Mouse (Mus musculus) intestine, embryonic 14.5 days (tissue): ENCODE data around the gene Flt3. TPM values are rescaled to one million over a fixed set of nuclear protein-coding genes. Genes with fewer than 3 reads are reported as not detected.

Experiments
- ATAC-seq: fragments of 200-750 bp; cut with Nextera tagmentation; replicated peaks from 2 replicates; pipeline ENCODE4 v1.8.0; 2017; ENCODE audit warnings: low read depth, moderate number of reproducible peaks, moderate TSS enrichment, moderate library complexity; ENCODE audit not compliant: low FRiP score, low TSS enrichment
- DNase-seq: peaks from one replicate; pipeline ENCODE4 v3.0.0-alpha.2; 2018; ENCODE audit warnings: low spot score
- H3K27ac ChIP-seq: fragments of 300-500 bp; sonication (generic); 2 replicates; pipeline ENCODE4 v1.5.1; 2014; ENCODE audit warnings: low read depth, mild to moderate bottlenecking, control low read depth
- H3K27me3 ChIP-seq: fragments of 300-500 bp; sonication (generic); replicated peaks from 2 replicates; pipeline ENCODE4 v1.6.1; 2014; ENCODE audit warnings: low read length, control low read depth; ENCODE audit not compliant: control insufficient read depth, insufficient read depth
- H3K36me3 ChIP-seq: fragments of 300-500 bp; sonication (generic); 2 replicates; pipeline ENCODE4 v1.6.1; 2014; ENCODE audit warnings: low read length, control low read depth; ENCODE audit not compliant: control insufficient read depth, insufficient read depth
- H3K4me1 ChIP-seq: fragments of 300-500 bp; sonication (generic); replicated peaks from 2 replicates; pipeline ENCODE4 v1.6.1; 2014; ENCODE audit warnings: low read length, control low read depth, mixed read lengths; ENCODE audit not compliant: control insufficient read depth, insufficient read depth
- H3K4me2 ChIP-seq: fragments of 300-500 bp; sonication (generic); 2 replicates; pipeline ENCODE4 v1.6.1; 2014; ENCODE audit warnings: low read length
- H3K4me3 ChIP-seq: fragments of 300-500 bp; sonication (generic); 2 replicates; pipeline ENCODE4 v1.5.1; 2014; ENCODE audit warnings: low read depth, low read length, control low read depth, mixed read lengths
- H3K9ac ChIP-seq: fragments of 300-500 bp; sonication (generic); 2 replicates; pipeline ENCODE4 v1.6.1; 2014; ENCODE audit warnings: mild to moderate bottlenecking, low read length
- H3K9me3 ChIP-seq: fragments of 300-500 bp; sonication (generic); 2 replicates; pipeline ENCODE4 v1.6.1; 2016; ENCODE audit warnings: low read length, control low read depth; ENCODE audit not compliant: control insufficient read depth
- WGBS: fragments of 180-500 bp; shearing (Covaris S2); extraction: QIAGEN DNeasy Blood & Tissue Kit; methylation state at CpG from one replicate; pipeline ENCODE4 v1.1.7; 2014; 5-methylcytosine and 5-hydroxymethylcytosine counted together
- polyA plus RNA-seq: library from polyadenylated mRNA; unstranded; fragments of >200 nt; fragmentation: Nextera tagmentation; extraction: Ambion mirVana; gene quantifications from 2 replicates; pipeline ENCODE4 v1.2.1, GENCODE M21; 2014

Gene Flt3
- polyA plus RNA-seq, 1 experiment from 2014 or later = 0.19 TPM

- DNase-seq (no peak), ATAC-seq (no peak)
- no peak overlapping the region for H3K4me3 ChIP-seq
- no peak overlapping the region for H3K27ac ChIP-seq
- H3K9me3 ChIP-seq = no peaks in the 10 kb centered on the region
- H3K9ac ChIP-seq = no peak overlapping the region
- no peak overlapping the region for H3K4me2 ChIP-seq
- H3K4me1 ChIP-seq = no peaks in the 10 kb centered on the region
- no peaks in the 10 kb centered on the region for H3K27me3 ChIP-seq
- no peaks in the 10 kb centered on the region for H3K36me3 ChIP-seq
- WGBS = 60% methylated on average over 3 of the region's 3 CpGs
These were observed 44.5 kb downstream of the Flt3 start for GRCm38 (mm10) chr5:147355788-147356187.

- no peaks in the 10 kb centered on the region for H3K4me1 ChIP-seq
- no peaks in the 10 kb centered on the region for H3K27me3 ChIP-seq
- H3K36me3 ChIP-seq = no peaks in the 10 kb centered on the region
- 77% methylated on average over 8 of the region's 8 CpGs for WGBS
- no peaks in the 10 kb centered on the region for H3K9me3 ChIP-seq
- ATAC-seq = no peak
- H3K27ac ChIP-seq = no peak overlapping the region
- no peak overlapping the region for H3K9ac ChIP-seq
- H3K4me2 ChIP-seq = no peak overlapping the region
- H3K4me3 ChIP-seq = no peak overlapping the region
- DNase-seq = no peak
These were observed 45.3 kb downstream of the Flt3 start for GRCm38 (mm10) chr5:147354985-147355384.

DNA sequence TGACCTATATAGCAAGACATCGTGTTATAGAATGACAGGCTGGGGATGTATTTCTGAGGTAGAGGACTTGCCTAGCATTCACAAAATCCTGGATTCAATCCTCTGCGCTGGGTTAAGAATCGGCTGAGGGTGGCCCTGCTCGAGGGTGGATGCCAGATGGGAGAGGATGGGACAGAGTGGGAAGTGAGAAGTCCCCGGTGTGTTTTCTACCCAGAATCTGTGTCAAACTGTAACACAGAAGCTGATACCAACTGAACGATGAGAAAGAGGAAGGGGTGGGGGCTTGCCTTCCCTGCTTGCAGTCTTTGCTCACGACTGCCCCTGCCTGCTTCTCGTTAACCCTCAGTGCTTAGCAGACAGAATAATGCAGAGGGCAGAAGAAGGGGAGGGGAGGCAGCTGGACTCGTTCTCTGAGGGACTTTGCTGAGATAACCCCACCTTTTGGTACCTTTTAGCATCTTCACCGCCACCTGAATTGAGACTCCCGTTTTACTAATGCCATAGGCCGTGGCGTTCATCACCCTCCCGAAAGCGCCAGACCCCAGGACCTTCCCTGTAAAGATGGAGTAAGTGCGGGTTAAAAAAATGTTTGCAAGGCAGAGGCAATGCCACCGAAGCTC, 46.0 kb downstream of the Flt3 start:
- Histone ChIP-seq H3K9me3 (no peaks in the 10 kb centered on the region), H3K27ac (no peak overlapping the region), H3K27me3 (no peaks in the 10 kb centered on the region), H3K4me3 (no peak overlapping the region), H3K4me1 (no peaks in the 10 kb centered on the region), H3K36me3 (no peaks in the 10 kb centered on the region), H3K9ac (no peak overlapping the region), H3K4me2 (no peak overlapping the region)
- ATAC-seq (no peak), DNase-seq (no peak)
- WGBS = 61% methylated on average over 17 of the region's 17 CpGs

GRCm38 (mm10) chr5:147351931-147352330, 48.4 kb downstream of the Flt3 start:
- ATAC-seq = no peak
- Histone ChIP-seq H3K27ac (no peak overlapping the region), H3K9me3 (no peaks in the 10 kb centered on the region), H3K4me2 (no peak overlapping the region), H3K9ac (no peak overlapping the region), H3K4me1 (no peaks in the 10 kb centered on the region), H3K4me3 (no peak overlapping the region), H3K27me3 (no peaks in the 10 kb centered on the region), H3K36me3 (no peaks in the 10 kb centered on the region)
- DNase-seq = no peak
- 84% methylated on average over 8 of the region's 8 CpGs for WGBS

- H3K4me3 ChIP-seq = no peak overlapping the region
- H3K36me3 ChIP-seq = no peaks in the 10 kb centered on the region
- DNase-seq (no peak), ATAC-seq (no peak)
- H3K9me3 ChIP-seq = no peaks in the 10 kb centered on the region
- no peaks in the 10 kb centered on the region for H3K27me3 ChIP-seq
- H3K4me2 ChIP-seq = no peak overlapping the region
- WGBS = 81% methylated on average over 1 of the region's 1 CpGs
- 0 out of 2 replicates have a peak, but pooled peaks cover 3% of the 10 kb centered on the region for H3K4me1 ChIP-seq
- no peak overlapping the region for H3K9ac ChIP-seq
- H3K27ac ChIP-seq = no peak overlapping the region
These were observed 54.3 kb downstream of the Flt3 start for GRCm38 (mm10) chr5:147345981-147346380.

GRCm38 (mm10) chr5:147343904-147344303, 56.4 kb downstream of the Flt3 start:
- H3K27ac ChIP-seq = no peak overlapping the region
- 87% methylated on average over 10 of the region's 10 CpGs for WGBS
- no peak overlapping the region for H3K4me3 ChIP-seq
- 0 out of 2 replicates have a peak, but pooled peaks cover 3% of the 10 kb centered on the region for H3K4me1 ChIP-seq
- H3K9ac ChIP-seq = no peak overlapping the region
- no peak overlapping the region for H3K4me2 ChIP-seq
- no peaks in the 10 kb centered on the region for H3K27me3 ChIP-seq
- no peaks in the 10 kb centered on the region for H3K9me3 ChIP-seq
- DNase-seq (no peak), ATAC-seq (no peak)
- no peaks in the 10 kb centered on the region for H3K36me3 ChIP-seq

DNA sequence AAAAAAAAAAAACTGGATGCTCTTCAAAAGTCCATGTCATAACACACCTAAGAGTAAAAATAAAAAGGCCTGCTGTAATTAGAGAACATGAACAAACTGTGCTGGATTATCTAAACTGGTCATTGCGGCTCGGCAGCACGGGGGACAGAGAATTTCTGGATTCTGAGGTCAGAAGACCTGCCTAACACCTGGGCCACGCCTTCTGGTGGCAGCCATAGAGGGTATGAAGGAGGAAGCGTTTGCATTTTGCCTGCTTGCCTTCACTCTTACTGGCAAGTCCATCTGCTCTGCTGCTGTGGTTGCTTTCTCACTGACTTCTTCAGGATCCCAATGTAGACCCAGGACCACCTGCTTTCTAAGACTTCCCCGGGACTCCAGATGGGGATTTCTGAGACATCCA, 57.4 kb downstream of the Flt3 start:
- Histone ChIP-seq H3K27ac (no peak overlapping the region), H3K4me2 (no peak overlapping the region), H3K9ac (no peak overlapping the region), H3K4me3 (no peak overlapping the region), H3K4me1 (0 out of 2 replicates have a peak, but pooled peaks cover 3% of the 10 kb centered on the region), H3K36me3 (no peaks in the 10 kb centered on the region), H3K9me3 (no peaks in the 10 kb centered on the region), H3K27me3 (no peaks in the 10 kb centered on the region)
- no peak for ATAC-seq
- no peak for DNase-seq
- 90% methylated on average over 6 of the region's 6 CpGs for WGBS

GRCm38 (mm10) chr5:147340741-147341414, 59.4 kb downstream of the Flt3 start:
- WGBS = 38% methylated on average over 13 of the region's 13 CpGs
- H3K4me3 ChIP-seq = no peak overlapping the region
- H3K4me2 ChIP-seq = no peak overlapping the region
- H3K9ac ChIP-seq = no peak overlapping the region
- DNase-seq (no peak), ATAC-seq (no peak)
- H3K27ac ChIP-seq = no peak overlapping the region
- 0 out of 2 replicates have a peak, but pooled peaks cover 3% of the 10 kb centered on the region for H3K4me1 ChIP-seq
- H3K27me3 ChIP-seq = no peaks in the 10 kb centered on the region
- H3K36me3 ChIP-seq = no peaks in the 10 kb centered on the region
- no peaks in the 10 kb centered on the region for H3K9me3 ChIP-seq

DNA sequence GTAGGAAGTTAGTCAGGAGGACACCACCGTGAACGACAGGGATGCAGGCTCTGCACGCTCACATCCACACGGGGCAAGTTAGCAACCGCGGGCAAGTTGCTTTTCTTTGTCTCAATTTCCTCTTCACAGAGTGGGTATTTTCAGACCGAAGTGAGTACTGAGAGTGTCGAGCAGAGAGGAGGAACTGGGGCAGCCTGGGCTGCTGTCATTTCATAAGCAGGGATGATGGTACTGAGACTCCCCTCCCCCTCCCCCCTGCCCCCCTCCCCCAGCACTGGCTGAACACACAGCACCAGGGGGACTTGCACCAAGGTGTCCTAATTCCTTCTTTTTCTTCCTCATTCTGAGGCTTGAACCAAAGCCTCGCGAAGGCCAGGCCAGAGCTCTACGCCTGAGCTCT, 60.7 kb downstream of the Flt3 start:
- Histone ChIP-seq H3K4me2 (no peak overlapping the region), H3K4me1 (0 out of 2 replicates have a peak, but pooled peaks cover 3% of the 10 kb centered on the region), H3K4me3 (no peak overlapping the region), H3K27me3 (no peaks in the 10 kb centered on the region), H3K9ac (no peak overlapping the region), H3K9me3 (no peaks in the 10 kb centered on the region), H3K36me3 (no peaks in the 10 kb centered on the region), H3K27ac (no peak overlapping the region)
- WGBS = 83% methylated on average over 11 of the region's 11 CpGs
- ATAC-seq (no peak), DNase-seq (no peak)
